Mouse (Mus musculus): ENCODE data around the gene Gm20605.
"Not testable (repeated sequence)": the region's sequence is repeated elsewhere in the genome, so short reads cannot be mapped to it uniquely, and the experiment has no call there.

DNA sequence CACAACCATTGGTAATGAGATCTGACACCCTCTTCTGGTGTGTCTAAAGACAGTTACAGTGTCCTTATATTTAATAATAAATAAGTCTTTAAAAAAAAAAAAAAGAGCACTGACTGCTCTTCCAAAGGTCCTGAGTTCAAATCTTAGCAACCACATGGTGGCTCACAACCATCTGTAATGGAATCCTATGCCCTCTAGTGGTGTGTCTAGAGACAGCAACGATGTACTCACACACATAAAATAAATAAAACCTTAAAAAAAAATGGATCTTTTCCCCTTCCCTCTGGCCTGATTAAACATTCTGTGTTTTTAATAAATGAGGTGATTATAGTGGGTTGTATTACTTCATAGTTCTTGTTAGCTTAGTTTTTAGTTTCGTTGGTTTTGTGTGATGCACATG is 14.1 kb upstream of the Gm20605 start:
- TF ChIP-seq TAL1, GATA1 (IDR thresholded peaks at IDR 0.05; ENCODE audit: low read length): not testable (repeated sequence)
